Mouse (Mus musculus) liver, embryonic 14.5 days (tissue): ENCODE data around the gene Acsm1.

Experiments
- CTCF ChIP-seq: IDR thresholded peaks from 2 replicates; pipeline ENCODE4 v1.5.1; 2016; ENCODE audit warnings: antibody characterized with exemption, low read depth, control low read depth
- EP300 ChIP-seq: IDR thresholded peaks from 2 replicates; pipeline ENCODE4 v1.6.1; 2016; ENCODE audit warnings: antibody characterized with exemption, low read depth

DNA sequence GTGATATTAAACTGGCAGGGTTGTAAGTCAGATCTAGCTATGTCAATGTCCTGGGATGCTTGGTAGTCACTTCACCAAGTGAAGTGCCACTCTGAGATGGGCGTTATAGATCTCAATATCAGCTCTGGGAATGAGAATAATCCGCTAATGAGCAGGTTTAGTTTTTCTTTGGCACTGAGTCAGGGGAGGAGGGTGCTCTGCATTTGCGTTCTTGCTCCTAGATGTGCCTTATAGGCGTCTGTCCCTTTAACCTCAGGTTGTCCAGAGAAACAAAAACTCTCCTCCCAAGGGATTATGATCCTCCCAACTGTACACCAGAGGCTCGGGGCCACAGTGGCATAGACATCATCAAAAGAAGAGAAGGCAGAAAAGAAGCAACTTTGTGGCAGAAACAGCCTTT is 82.9 kb downstream of the Acsm1 start, which contains the start of gene Acsm4:
- no peak for TF ChIP-seq CTCF
- no peak for TF ChIP-seq EP300
